Mouse (Mus musculus): ENCODE results near the gene Prss40.

Prss40 gene

DNA sequence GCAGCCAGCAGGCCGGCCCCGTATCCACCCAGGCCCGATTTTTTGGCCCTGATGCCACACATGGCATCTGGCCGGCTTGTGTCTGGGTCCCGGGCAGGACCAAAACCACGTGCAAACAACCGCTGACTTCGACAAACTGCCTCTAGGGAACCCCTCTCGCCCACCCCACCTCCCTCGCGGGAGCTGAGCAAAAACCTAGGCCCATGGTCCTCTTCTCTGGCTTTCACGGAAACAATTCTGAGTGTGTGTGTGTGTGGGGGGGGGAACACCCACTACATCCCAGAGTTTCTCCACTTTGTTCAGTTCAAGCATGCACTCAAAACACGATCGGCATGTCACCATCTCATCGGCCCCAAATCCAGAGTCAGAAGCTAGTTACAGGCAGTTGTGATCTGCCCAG is at the start of gene Prss40:
Gene Prss40 (minus strand): TSS at position 101 of the 400 bp plus-strand sequence.
- no peak for DNase-seq (ENCODE audit: low spot score)

DNA sequence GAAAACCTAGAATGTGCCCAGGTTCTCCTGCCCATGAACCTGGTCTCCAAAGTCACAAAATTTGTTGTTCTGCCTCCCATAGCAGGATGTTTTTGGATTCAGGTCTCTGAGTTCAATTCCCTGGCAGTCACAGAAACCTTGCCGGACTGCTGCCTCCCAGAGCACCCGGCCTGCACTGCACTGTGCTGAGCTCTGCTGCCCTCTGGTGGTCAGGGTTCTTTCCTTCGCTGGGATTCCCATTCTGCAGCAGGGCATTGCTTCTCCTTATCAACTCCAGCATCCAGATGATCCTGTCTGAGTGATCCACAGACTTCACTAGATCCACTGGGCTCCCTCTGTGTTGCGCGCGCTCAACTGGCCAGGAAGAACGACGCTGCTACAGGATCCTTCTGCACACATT is 41.6 kb upstream of the Prss40 start:
- peak; percentile 97 for DNase-seq (ENCODE audit: low spot score)

DNA sequence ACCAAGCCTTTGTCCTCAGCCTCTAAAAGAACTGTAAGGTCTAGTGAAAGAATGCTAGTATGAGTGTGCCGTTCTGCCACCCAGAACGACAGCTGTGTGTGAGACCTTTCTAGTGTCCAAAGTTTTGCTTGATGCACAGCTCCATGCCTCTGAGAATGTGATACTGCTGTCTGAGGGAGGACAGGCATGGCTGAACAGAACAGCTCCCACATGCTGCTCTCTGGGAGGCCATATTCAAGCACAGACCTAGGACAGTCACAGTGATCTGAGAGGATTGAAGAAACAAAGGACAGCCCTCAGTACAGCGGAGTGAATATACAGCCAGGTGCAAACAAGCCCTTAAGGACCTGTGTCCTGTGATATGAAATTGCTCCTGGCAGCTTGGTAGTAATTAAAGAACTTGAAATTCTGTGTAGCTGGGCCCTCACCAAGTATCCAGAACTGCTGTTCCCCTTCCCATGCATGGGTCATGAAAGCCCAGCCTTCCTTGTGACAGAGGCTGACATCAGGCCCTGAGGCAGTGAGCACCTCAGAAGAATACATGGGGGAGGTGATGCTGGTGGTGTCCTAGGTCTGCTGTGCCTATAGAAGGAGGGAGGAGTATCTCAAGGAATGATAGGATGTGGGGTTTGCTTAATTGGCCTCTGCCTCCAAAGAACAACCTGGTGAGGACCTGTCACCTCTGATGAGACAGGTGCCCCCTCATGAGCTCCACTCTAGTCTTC is 40.7 kb upstream of the Prss40 start:
- no peak for DNase-seq (ENCODE audit: low spot score)

DNA sequence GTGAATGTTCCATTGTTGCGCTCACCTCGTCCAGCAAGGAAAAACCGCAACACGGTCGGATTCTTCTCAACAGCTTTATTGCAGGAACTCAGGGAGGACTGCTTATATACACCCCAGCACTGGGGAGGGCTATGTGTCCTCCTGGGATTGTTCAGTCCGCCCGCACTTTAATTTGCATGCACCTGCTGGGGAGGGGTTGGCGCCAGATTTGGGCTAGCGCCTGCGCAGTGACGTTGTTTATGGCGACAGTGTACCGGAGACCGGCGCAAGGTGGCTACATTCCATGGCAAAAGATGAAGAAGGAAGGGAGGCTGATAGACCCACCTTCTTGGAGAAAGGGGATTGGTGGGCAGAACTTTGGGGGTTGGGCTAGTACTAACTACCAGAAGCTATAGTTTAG is 39.3 kb upstream of the Prss40 start:
- no peak for DNase-seq (ENCODE audit: low spot score)

DNA sequence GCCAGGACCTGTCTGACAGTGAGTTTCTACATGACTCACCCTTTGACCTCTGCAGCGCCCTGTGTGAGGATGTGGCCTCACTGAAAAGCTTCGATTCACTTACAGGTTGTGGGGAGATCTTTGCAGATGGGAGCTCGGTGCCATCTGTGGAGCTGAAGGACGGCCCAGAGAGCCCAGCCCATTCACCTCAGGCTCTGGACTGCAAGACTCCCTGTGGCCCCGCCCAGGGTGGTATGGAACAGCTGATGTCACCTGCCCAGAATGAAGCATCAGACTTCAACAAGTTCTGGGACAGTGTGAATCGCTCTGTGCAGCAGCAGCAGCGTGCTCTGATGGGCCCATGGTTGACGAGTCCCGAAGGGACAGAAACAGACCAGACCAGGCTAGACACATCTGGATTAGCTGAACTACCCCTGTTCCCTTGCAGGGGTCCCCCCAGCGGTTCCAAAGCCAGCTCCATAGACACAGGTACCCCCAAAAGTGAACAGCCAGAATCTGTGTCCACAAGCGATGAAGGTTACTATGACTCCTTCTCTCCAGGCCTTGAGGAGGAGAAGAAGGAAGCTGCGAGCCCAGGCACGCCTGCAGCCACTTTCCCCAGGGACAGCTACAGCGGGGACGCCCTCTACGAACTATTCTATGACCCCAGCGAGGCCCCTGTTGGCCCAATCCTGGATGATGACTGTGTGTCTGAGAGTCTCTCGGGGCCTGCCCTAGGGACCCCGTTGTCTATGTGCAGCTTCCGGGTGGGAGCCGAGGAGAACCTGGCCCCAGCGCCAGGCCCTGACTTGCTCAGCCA is 26.8 kb upstream of the Prss40 start:
- DNase-seq (ENCODE audit: low spot score) = no peak

DNA sequence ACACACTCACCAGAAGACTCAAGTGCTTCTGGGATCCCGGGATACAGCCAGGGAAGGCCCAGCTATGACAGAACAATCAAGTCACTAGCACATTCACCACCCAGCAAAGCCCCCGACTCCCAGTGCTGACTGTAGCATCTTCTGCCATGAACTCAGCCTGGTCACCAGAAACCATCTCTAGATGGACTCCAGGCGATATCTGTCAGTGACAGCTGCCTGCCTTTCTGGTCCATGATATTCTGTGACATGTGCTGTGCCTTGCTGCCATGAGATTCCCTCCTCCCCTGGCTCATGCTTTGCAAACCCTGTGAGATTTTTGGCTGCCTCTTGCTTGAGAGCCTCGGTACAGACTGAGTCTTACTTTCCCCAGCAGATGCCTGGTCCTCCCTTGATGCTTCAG is 24.0 kb upstream of the Prss40 start:
- no peak for DNase-seq (ENCODE audit: low spot score)

DNA sequence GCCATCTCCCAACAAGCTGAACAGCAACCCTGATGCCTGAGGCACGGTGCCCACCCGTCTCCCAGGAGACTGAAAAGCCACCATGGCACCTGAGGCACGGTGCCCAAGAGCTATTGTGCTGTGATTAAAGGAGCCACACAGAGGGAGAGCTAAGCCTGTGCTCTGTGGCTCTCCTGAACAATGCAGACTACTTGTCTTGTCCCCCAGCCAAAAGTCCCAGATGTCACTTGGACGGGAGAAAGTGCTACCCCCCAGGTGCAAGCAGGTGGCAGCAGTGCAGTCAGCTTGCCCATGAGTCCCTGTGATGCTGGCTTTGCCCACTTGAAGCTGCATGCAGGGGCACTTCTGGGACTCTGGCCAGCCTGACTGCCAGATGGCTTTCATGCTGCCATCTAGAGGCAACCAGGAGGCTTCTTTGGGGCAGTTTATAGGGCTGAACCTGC is 23.1 kb upstream of the Prss40 start:
- peak; percentile 41 for DNase-seq (ENCODE audit: low spot score)

DNA sequence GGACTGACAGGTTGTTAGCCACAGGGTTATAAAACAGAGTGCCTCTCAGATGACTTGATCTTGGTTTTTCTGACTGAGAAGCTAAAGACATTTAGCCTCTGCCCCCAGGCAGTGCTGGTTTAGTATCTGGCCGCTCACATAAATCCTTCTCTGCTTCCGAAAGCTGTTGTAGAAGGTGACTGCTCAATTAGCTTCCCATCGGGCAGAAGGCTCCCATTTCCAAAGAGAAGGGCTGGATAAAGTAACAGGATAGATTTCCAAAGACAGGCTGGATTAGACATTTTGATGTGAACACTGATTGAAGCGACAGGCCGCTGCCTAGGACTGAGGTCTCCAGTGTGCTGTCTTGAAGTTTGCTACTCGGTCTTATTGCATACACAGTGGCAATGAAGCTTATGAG is 21.5 kb upstream of the Prss40 start:
- no peak for DNase-seq (ENCODE audit: low spot score)

DNA sequence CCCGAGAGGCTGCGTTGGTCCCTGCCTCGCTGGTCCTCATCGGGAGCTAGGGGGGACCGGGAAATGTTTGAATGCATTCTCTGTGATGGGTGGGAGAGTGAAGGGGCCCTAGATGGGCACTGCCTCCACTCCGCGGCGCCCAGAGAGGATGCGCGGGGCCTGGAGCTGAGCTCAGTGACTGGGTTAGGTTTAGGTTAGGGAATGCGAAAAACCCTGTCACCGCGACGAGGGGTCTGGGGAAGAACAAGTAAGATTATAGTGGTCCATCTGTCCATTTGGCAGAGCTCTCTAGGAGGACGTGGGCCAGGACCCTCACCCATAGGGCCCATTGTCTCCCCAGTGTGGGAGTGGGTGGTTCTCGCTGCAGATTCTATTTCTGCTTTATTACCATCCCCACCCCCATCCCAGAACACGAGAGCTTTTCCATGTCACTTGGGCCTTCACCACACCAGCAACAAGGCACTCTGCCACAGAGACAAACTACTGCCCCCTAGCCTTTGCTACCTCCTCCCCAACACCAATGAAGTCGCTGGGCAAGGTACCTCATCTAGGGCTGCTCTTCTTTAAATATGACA is 19.1 kb upstream of the Prss40 start:
- DNase-seq (ENCODE audit: low spot score) = no peak

DNA sequence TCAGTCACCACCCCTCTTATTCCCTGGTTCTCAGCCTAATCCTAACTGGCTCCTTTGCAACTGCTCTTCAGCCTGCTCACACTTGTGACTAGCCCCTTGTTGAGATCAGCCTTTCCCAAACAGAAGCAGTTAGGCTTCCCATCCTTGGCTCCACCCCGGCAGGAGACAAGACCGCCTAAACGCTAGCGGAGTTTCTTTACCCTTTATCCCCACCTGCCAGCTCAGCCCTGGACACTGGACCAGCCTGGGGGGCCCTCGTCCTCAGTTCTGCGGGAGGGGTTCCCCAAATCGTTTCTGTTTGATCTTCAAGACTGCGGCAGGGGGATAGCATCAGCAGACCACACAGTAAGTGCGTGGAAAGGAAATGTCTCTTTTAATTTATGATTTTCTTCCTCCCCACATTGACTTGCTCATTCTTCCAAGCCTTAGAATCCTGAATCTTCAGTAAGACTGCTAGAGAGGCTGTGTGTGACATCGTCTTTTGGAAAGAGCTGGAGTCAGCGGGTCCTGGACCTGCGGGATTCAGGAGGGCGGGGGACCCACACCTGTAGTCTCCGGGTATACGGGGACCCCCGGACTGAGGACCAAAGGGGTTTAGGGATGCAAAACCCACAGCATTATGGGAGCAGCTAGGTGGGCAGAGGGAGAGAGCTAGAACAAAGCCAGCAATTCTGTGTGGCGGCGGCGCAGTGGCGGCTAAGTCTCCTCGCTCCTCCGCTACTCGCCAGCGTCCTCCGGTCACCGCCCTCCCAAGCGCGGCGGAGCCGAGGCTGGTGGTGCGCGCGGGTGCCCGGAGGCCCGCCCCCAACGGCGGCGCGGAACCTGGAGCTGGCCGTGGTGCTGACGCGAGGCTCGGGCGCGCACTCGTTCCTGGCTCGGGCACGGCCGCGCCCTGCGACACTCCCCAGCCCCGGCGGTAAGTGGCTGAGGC is 18.4 kb upstream of the Prss40 start, which contains the start of gene Amer3:
Gene Amer3 (plus strand): TSS at position 807 of the 931 bp plus-strand sequence.
- DNase-seq (ENCODE audit: low spot score) = peak; percentile 81

DNA sequence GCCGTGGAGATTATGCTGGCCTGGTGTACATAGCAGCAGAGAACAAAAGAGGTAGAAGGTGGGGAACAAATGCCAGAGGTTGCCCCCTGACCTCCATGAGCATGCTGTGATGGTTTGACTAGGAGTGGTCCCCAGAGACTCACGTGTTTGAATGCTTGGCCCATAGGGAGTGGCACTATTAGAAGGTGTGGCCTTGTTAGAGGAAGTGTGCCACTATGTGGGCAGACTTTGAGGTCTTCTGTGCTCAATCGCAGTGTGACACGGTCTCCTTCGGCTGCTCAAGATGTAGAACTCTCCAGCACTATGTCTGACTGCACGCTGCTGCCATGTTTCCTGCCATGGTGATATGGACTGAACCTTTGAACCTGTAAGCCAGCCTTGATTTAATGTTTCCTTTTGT is 12.5 kb upstream of the Prss40 start:
- no peak for DNase-seq (ENCODE audit: low spot score)

DNA sequence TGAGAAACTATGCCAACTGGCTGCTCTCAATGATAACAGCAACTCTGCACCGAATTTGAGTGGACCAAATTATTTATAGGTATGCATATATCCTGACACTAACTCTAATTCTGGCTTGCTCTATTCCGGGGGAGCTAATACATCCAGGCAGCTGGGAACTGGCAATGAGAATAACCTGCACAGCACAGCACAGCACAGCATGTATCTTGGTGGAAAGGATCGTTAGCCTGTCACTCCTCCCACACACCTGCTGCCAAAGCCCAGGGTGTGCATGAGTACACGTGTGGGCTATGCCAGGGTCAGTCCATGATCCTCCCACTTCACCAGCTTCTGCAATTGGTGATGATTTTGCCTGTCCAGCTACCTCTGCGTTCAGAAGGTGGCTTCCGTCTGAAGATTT is 10.7 kb upstream of the Prss40 start:
- no peak for DNase-seq (ENCODE audit: low spot score)

DNA sequence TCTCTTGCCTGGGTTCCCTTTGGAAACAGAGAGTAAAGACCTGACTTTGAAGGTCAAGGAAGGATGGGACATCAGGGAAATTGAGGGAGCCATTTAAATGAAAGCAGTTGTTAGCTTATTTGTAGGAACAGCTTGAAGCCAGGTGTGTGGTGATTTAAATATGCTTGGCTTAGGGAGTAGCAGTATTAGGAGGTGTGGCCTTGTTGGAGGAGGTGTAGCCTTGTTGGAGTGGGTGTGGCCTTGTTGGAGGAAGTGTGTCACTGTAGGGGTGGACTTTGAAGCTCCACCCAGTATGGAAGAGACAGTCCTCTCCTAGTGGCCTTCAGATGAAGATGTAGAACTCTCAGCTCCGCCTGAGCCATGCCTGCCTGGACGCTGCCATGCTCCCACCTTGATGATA is 9.1 kb upstream of the Prss40 start:
- DNase-seq (ENCODE audit: low spot score) = no peak

DNA sequence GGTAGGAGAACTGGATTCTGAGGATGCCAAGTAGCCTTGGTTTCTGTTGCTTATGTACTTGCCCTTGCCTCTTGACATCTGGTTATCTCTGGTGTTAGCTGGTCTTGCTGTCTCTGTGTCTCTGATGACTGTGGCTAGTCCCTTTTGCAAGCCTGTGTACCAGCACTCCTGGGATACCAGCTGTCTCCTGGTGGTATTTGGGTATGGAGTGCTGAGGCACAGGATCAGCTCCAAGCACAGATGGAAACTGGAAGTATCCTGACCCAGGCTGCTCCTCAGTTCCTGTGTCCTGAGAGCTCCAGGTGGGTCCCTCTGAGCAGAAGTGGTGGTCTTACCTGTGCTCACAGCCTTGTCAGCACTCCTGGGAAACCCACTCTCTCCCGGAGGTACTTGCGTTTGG is 7.4 kb upstream of the Prss40 start:
- DNase-seq (ENCODE audit: low spot score) = no peak

DNA sequence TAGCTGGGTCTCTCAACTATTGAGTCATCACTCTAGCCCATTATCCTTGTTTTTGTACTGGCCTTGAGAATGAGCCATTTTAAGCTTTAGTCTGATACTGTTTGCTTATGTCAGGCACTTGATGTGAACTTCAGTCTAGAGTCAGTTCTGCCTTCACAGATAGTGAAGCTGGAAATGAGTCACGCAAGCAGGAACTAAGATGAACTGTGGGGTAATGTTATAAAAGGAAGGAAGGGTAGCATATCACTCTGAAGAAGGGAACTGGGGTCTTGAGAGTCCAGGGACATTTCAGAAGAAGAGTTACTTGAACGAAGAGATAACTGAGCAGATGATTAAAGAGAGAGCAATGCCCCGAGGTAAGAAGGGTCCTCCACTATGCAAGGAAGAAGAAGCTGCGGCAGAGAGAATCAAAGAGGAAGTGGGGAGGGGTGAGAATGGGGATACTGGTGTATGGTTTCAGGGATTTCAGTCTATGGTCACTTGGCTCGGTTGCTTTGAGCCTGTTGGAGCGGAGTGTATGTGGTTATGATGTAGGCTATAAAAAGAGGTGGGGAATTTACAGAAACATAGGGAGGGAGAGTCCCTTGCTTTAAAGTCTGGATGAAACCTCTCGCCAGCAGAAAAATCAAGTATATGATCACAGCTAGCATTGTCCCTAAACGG is 3.8 kb upstream of the Prss40 start:
- no peak for DNase-seq (ENCODE audit: low spot score)

DNA sequence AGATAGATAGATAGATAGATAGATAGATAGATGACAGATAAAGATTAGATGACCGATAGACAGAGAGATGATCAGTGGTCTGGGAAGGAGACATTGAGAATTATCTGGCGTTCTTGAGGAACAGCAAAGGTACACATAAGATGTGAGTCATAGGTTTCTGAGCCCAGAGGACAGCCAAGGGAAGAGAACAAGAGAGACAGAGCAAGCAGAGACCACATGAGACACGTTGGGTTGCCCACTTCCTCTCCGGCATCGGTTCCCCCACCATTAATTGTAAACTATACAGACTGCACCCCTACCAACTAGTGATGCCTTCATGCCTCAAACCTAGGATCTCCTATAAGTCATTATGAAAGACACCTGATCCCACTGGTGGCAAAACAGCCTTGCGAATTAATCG is 6.5 kb downstream of the Prss40 start:
- DNase-seq (ENCODE audit: low spot score) = no peak

DNA sequence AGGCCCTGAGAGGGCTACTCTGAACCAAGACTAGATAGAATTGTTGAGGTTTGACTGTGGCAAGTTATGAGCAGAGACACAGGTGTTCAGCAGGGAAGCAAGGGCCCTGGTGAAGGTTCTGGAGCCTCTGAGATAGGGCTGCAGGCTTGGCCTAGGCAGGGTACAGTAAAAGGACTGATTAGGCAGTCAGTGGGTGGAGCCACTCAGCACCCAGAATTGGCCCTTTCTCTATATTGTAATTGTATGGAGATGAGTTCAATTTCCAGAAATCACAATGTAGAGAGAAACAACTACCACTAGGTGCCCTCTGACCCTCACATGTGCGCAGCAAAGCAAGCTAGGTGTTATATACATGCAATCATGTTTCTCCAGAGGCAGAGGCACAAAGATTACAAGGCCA is 7.1 kb downstream of the Prss40 start:
- DNase-seq (ENCODE audit: low spot score) = no peak

DNA sequence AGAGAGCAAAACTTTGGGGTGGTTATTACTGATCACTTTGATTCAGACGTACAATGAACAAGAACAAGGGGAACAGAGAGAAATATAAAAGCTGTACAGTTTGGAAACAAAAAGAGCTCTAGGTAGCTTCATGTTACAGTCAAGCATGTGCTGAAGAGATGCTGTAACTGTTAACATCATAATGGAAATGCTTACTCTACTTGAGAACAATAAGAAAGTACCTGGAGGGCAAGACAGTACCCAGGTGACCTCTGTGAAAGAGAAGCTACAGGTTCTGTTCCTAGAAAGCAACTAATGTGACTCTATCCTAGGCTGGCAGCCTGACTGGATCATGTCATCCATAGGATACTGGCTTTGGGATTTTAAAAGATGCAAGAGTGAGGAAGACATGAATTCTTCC is 13.7 kb downstream of the Prss40 start:
- no peak for DNase-seq (ENCODE audit: low spot score)

DNA sequence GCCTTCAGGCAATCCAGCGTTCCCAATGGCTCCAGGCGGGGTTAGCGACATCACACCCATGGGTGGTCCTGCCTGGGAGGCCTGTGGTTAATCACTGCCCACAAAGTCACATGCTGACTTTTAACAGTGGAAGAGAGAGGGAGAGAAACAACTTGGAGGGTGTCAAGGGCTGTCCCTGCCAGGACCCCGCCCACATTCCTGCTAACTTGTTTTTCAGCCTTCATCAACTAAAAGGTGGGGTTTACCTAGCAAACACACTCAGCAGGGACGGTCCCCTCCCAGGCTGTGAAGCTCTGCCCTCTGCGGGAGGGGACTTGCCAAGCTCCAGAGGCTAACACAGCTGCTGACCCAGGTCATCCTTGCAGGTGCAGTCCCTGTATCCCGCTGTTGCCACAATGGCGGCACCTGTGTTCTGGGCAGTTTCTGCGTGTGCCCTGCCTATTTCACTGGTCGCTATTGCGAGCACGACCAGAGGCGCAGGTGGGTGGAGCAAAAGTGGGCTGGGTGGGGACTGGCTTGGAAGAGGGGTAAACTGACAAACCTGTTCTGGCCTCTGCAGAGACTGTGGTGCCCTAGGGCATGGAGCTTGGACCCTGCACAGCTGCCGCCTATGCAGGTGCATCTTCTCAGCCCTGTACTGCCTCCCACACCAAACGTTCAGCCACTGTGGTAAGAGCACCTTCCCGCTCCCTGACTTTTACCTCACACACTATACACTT is 23.8 kb downstream of the Prss40 start:
- DNase-seq (ENCODE audit: low spot score) = peak; percentile 34

DNA sequence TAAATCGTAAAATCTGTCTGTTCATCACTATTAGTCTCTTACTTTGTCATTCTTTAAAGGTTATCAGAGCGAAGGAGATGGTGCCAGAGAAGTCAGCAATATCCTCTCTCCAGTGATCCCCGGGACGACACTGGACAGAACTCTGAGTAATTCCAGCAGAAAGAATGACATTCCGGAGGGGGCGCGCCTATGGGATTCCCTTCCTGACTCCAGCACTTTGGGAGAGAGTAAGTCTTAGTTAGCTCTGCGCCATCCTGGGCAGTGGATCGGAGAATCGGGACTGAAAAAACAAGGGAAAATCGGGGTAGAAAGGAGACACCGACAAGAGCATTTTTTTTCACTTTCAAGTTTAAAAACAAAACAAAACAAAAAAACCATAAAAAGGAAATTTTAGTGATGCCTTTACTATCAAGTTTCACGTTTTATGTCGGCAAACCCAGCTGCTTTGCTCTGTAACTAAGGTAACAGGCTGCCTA is 24.4 kb downstream of the Prss40 start:
- DNase-seq (ENCODE audit: low spot score) = no peak
